In the genomic region with DNA sequence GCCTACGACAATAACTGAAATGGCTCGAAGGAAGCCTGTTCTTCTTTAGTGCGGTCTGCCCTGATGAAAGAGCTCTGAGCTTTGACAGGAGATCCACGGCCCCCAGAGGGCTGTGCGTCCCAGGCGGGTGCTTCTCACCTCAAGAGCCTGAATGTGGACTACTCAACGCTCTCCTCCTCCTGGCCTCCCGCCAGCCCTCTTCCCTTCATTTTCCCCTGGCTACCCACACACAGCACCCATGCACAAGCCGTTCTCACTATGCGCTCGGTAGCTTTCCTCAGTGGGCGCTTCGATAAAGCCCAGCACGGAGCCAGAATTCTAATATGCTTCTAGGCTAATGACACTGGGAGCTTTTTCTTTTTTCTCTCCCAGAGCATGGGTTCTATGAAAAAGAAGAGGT, we compare ENCODE assay signal across 11 mouse cellular contexts. TPM values are rescaled to one million over a fixed set of nuclear protein-coding genes. Genes with fewer than 3 reads are reported as not detected.
DNase-seq lines count a peak whose midpoint lies in the region; ATAC-seq and TF ChIP-seq lines count a peak whose summit lies in the region.
"Had no signal": no experiment of that assay in that cellular context is flagged by ENCODE, and none has a peak within 500 bp of the region (broad histone marks: within the 10 kb centered on the region; RNA-seq: fewer than 3 reads in every experiment).

No protein-coding gene starts in this region.

- TF ChIP-seq CTCF in brain, embryonic 14.5 days (IDR thresholded peaks at IDR 0.05; ENCODE audit: borderline replicate concordance, extremely low read depth, insufficient read depth, insufficient read length): no peak

- TF ChIP-seq POLR2A in brain, embryonic 14.5 days (IDR thresholded peaks at IDR 0.05; ENCODE audit: borderline replicate concordance, extremely low read depth, insufficient read depth, insufficient read length, poor library complexity, severe bottlenecking): no peak

- DNase-seq in forebrain, embryonic 10.5 days (ENCODE audit: extremely low spot score, low spot score): no peak
- no peak for DNase-seq in forebrain, embryonic 11.5 days (ENCODE audit: low spot score)
- peak; percentile 64 to 76 for DNase-seq in left cerebral cortex, adult 18-20 months (ENCODE audit: low spot score in 2 of 2)
- DNase-seq in left cerebral cortex, adult 11 months (ENCODE audit: low spot score): no peak
- peak; percentile 45 for DNase-seq in brain, embryonic 14.5 days (ENCODE audit: low read depth)
- peak; percentile 57 to 63 for DNase-seq in left cerebral cortex, postnatal 36 days (ENCODE audit: low spot score in 2 of 2)
- no peak for DNase-seq in cerebellum, adult 11-12 months
- DNase-seq in embryo, embryonic 10 days (ENCODE audit: low spot score): no peak
- DNase-seq: heart, postnatal 4 days; kidney, postnatal 10 days had no signal

- WGBS in forebrain, embryonic 10.5 days: 87% methylated on average over 14 of the region's 14 CpGs
- WGBS in forebrain, embryonic 11.5 days: 80% methylated on average over 14 of the region's 14 CpGs

- no peak overlapping the region for H3K9ac ChIP-seq in forebrain, embryonic 11.5 days (ENCODE audit: low read length)
- H3K9ac ChIP-seq: liver, embryonic 12.5 days had no signal

- H3K27ac ChIP-seq in forebrain, embryonic 10.5 days: peak overlapping the region; percentile 30; the same call in 1 of the 2 replicates
- H3K27ac ChIP-seq in forebrain, embryonic 11.5 days (ENCODE audit: low read depth, low read length): no peak overlapping the region
- H3K27ac ChIP-seq: liver, embryonic 12.5 days had no signal

- no peak overlapping the region for H3K4me2 ChIP-seq in forebrain, embryonic 11.5 days (ENCODE audit: low read depth, low read length, severe bottlenecking)
- H3K4me2 ChIP-seq: liver, embryonic 12.5 days had no signal

- H3K9me3 ChIP-seq in forebrain, embryonic 10.5 days: no peaks in the 10 kb centered on the region
- H3K9me3 ChIP-seq in forebrain, embryonic 11.5 days (ENCODE audit: control insufficient read depth, low read length): no peaks in the 10 kb centered on the region
- H3K9me3 ChIP-seq: liver, embryonic 12.5 days had no signal

- H3K4me3 ChIP-seq in forebrain, embryonic 10.5 days: no peak overlapping the region
- H3K4me3 ChIP-seq in forebrain, embryonic 11.5 days (ENCODE audit: low read depth, low read length): no peak overlapping the region
- H3K4me3 ChIP-seq: liver, embryonic 12.5 days had no signal

- no peak for ATAC-seq in forebrain, embryonic 11.5 days (replicated peaks; ENCODE audit: low FRiP score)
- ATAC-seq: liver, embryonic 12.5 days had no signal

- H3K36me3 ChIP-seq in forebrain, embryonic 10.5 days (replicated peaks): peaks cover 13% of the 10 kb centered on the region
- H3K36me3 ChIP-seq in forebrain, embryonic 11.5 days (ENCODE audit: control insufficient read depth, insufficient read depth, low read length): no peaks in the 10 kb centered on the region

- peaks cover 16% of the 10 kb centered on the region for H3K4me1 ChIP-seq in forebrain, embryonic 10.5 days
- no peaks in the 10 kb centered on the region for H3K4me1 ChIP-seq in forebrain, embryonic 11.5 days (replicated peaks; ENCODE audit: control insufficient read depth, insufficient read depth, low read length)

- intact Hi-C loops in left cerebral cortex, postnatal 36 days (cut with DNase I): no loop called here

- no peaks in the 10 kb centered on the region for H3K27me3 ChIP-seq in forebrain, embryonic 10.5 days (ENCODE audit: poor library complexity, severe bottlenecking)
- H3K27me3 ChIP-seq in forebrain, embryonic 11.5 days (ENCODE audit: control insufficient read depth, insufficient read depth, low read length): no peaks in the 10 kb centered on the region
- H3K27me3 ChIP-seq: liver, embryonic 12.5 days had no signal

RNA-seq across cellular contexts. Expression of a gene that starts 14.9 kb away (rescaled TPM):
- polyA plus RNA-seq in forebrain, embryonic 10.5 days (2016; fragmentation: Nextera tagmentation; extraction: Ambion mirVana): 6.5 and 6.8 TPM in 2 replicates
- polyA plus RNA-seq in forebrain, embryonic 11.5 days (2014; fragmentation: Nextera tagmentation; extraction: Ambion mirVana): 8.6 and 9.2 TPM in 2 replicates
- total RNA-seq in left cerebral cortex, adult 18-20 months (2021): 10 to 100 TPM; 85.2 to 93.8 TPM
- polyA plus RNA-seq in brain, embryonic 14.5 days (2012; rRNA removed): 52.4 and 63.2 TPM in 2 replicates
- 10 to 100 TPM; 80.2 to 81.6 TPM for total RNA-seq in left cerebral cortex, postnatal 36 days (2021)

RNA-seq across cellular contexts. Expression of a gene that starts 15.9 kb away (rescaled TPM):
- 63.0 and 66.1 TPM in 2 replicates for polyA plus RNA-seq in forebrain, embryonic 10.5 days (2016; fragmentation: Nextera tagmentation; extraction: Ambion mirVana)
- polyA plus RNA-seq in forebrain, embryonic 11.5 days (2014; fragmentation: Nextera tagmentation; extraction: Ambion mirVana): 54.0 and 57.4 TPM in 2 replicates
- 10 to 100 TPM; 29.9 to 31.1 TPM for total RNA-seq in left cerebral cortex, adult 18-20 months (2021)
- 20.5 and 25.0 TPM in 2 replicates for polyA plus RNA-seq in brain, embryonic 14.5 days (2012; rRNA removed)
- 10 to 100 TPM; 25.7 to 31.4 TPM for total RNA-seq in left cerebral cortex, postnatal 36 days (2021)

RNA-seq across cellular contexts. Expression of a gene that starts 43.6 kb away (rescaled TPM):
- 18.3 and 18.5 TPM in 2 replicates for polyA plus RNA-seq in forebrain, embryonic 10.5 days (2016; fragmentation: Nextera tagmentation; extraction: Ambion mirVana)
- polyA plus RNA-seq in forebrain, embryonic 11.5 days (2014; fragmentation: Nextera tagmentation; extraction: Ambion mirVana): 19.8 TPM in 2 replicates
- total RNA-seq in left cerebral cortex, adult 18-20 months (2021): 10 to 100 TPM; 30.3 to 31.4 TPM
- 35.0 and 39.3 TPM in 2 replicates for polyA plus RNA-seq in brain, embryonic 14.5 days (2012; rRNA removed)
- 10 to 100 TPM; 27.2 to 31.2 TPM for total RNA-seq in left cerebral cortex, postnatal 36 days (2021)

RNA-seq across cellular contexts. Expression of a gene that starts 43.8 kb away (rescaled TPM):
- 15.6 and 16.7 TPM in 2 replicates for polyA plus RNA-seq in forebrain, embryonic 10.5 days (2016; fragmentation: Nextera tagmentation; extraction: Ambion mirVana)
- polyA plus RNA-seq in forebrain, embryonic 11.5 days (2014; fragmentation: Nextera tagmentation; extraction: Ambion mirVana): 25.3 and 26.3 TPM in 2 replicates
- total RNA-seq in left cerebral cortex, adult 18-20 months (2021): 10 to 100 TPM; 78.6 to 83.2 TPM
- 23.3 and 33.0 TPM in 2 replicates for polyA plus RNA-seq in brain, embryonic 14.5 days (2012; rRNA removed)
- total RNA-seq in left cerebral cortex, postnatal 36 days (2021): 10 to 100 TPM; 86.2 to 88.2 TPM

RNA-seq across cellular contexts. Expression of a gene that starts 51.3 kb away (rescaled TPM):
- 4.7 and 4.9 TPM in 2 replicates for polyA plus RNA-seq in forebrain, embryonic 10.5 days (2016; fragmentation: Nextera tagmentation; extraction: Ambion mirVana)
- polyA plus RNA-seq in forebrain, embryonic 11.5 days (2014; fragmentation: Nextera tagmentation; extraction: Ambion mirVana): 5.8 and 6.0 TPM in 2 replicates
- 10 to 100 TPM; 35.1 to 36.0 TPM for total RNA-seq in left cerebral cortex, adult 18-20 months (2021)
- 21.5 and 33.4 TPM in 2 replicates for polyA plus RNA-seq in brain, embryonic 14.5 days (2012; rRNA removed)
- 10 to 100 TPM; 31.5 to 31.7 TPM for total RNA-seq in left cerebral cortex, postnatal 36 days (2021)

Comparison
In these comparisons a context has a peak if more than half of its experiments do, and no peak if none do; other contexts are left out.
1. DNase-seq: peak in left cerebral cortex, adult 18-20 months (2 of 2), brain, embryonic 14.5 days (single experiment) and left cerebral cortex, postnatal 36 days (2 of 2); none in forebrain, embryonic 10.5 days (single experiment), forebrain, embryonic 11.5 days (single experiment), left cerebral cortex, adult 11 months (single experiment), cerebellum, adult 11-12 months (single experiment) and embryo, embryonic 10 days (single experiment).